Mouse (Mus musculus): ENCODE results near the gene Atg4b. TPM values are rescaled to one million over a fixed set of nuclear protein-coding genes. Genes with fewer than 3 reads are reported as not detected.
A peak's percentile ranks its signal among the peaks of the same experiment; 100 is the strongest.

The Atg4b gene
- 85.6 and 92.4 TPM in 2 replicates for polyA plus RNA-seq (2016; fragmentation: Nextera tagmentation; extraction: Ambion mirVana)

GRCm38 (mm10) chr1:93751290-93751689, at the start of gene Atg4b:
TSS of gene Atg4b (plus strand) at chr1:93751500.
- 81% methylated on average over 6 of the region's 6 CpGs for WGBS
- H3K4me1 ChIP-seq, result peaks cover 23% of the 10 kb centered on the region
- H3K4me3 ChIP-seq, result no peak within 1 kb of the TSS
- peaks cover 30% of the 10 kb centered on the region for H3K36me3 ChIP-seq
- H3K27me3 ChIP-seq (ENCODE audit: low read depth, poor library complexity, severe bottlenecking), result no peaks in the 10 kb centered on the region
- DNase-seq (ENCODE audit: low spot score), result no peak
- H3K9me3 ChIP-seq (replicated peaks), result no peaks in the 10 kb centered on the region
- no peak within 1 kb of the TSS for H3K27ac ChIP-seq (replicated peaks)

DNA sequence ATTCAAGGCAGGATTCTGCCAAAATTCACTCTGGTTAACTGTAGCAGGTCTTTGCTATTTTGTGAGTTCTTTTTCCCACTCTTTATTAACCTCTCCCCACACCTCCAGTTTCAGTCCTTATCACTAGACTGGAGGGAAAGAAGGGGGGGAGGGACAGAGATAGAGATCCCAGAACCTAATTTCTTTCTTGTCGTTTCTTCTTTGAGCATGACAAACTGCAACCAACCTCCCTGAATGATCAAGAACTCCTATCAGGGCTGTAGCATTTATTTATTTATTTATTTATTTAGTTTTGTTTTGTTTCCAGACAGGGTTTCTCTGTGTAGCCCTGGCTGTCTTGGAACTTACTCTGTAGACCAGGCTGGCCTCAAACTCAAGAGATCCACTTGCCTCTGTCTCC, 49.2 kb upstream of the Atg4b start:
- WGBS, result 90% methylated on average over 1 of the region's 1 CpGs
- Histone ChIP-seq H3K4me1 (no peaks in the 10 kb centered on the region), H3K9me3 (replicated peaks) (no peaks in the 10 kb centered on the region), H3K4me3 (no peak overlapping the region), H3K36me3 (peaks cover 26% of the 10 kb centered on the region), H3K27ac (replicated peaks) (no peak overlapping the region), H3K27me3 (ENCODE audit: low read depth, poor library complexity, severe bottlenecking) (no peaks in the 10 kb centered on the region)
- DNase-seq (ENCODE audit: low spot score), result no peak

DNA sequence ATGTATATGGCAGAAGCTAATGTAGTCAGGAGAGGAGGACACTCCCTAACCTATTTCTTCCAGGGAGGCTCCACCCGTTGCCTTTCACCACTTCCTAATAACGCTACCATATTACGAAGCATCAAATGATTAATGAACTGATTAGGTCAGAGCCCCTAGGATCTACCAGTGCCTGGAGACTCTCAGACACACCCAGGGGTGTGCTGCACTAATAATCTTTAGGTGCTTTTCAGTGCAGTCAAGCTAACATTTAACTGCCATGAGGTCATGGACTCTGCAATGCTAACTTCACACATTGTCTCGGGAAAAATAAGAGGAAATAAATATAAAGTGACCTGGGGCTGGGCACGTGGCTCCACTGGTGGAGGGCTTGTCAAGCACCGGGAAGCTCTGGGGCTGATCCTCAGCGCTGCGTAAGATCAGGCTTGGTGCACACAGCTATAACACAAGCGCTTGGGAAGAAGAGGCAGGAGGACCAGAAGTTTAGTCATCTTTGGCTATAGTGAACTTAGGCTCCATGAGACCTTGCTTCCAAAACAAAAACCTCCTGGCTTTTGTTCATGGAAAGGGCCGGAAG, 47.7 kb upstream of the Atg4b start:
- Histone ChIP-seq H3K27ac (replicated peaks) (no peak overlapping the region), H3K4me1 (no peaks in the 10 kb centered on the region), H3K9me3 (replicated peaks) (no peaks in the 10 kb centered on the region), H3K27me3 (ENCODE audit: low read depth, poor library complexity, severe bottlenecking) (no peaks in the 10 kb centered on the region), H3K36me3 (peaks cover 26% of the 10 kb centered on the region), H3K4me3 (no peak overlapping the region)
- 91% methylated on average over 10 of the region's 10 CpGs for WGBS
- DNase-seq (ENCODE audit: low spot score), result no peak

- Histone ChIP-seq H3K36me3 (peaks cover 26% of the 10 kb centered on the region), H3K9me3 (replicated peaks) (no peaks in the 10 kb centered on the region), H3K4me1 (no peaks in the 10 kb centered on the region), H3K27me3 (ENCODE audit: low read depth, poor library complexity, severe bottlenecking) (no peaks in the 10 kb centered on the region), H3K27ac (replicated peaks) (no peak overlapping the region), H3K4me3 (no peak overlapping the region)
- 91% methylated on average over 9 of the region's 9 CpGs for WGBS
- DNase-seq (ENCODE audit: low spot score), result no peak
Measured at GRCm38 (mm10) chr1:93704341-93704740, 47.0 kb upstream of the Atg4b start.

GRCm38 (mm10) chr1:93705389-93705788, 45.9 kb upstream of the Atg4b start:
- Histone ChIP-seq H3K36me3 (peaks cover 26% of the 10 kb centered on the region), H3K9me3 (replicated peaks) (no peaks in the 10 kb centered on the region), H3K4me3 (no peak overlapping the region), H3K27me3 (ENCODE audit: low read depth, poor library complexity, severe bottlenecking) (no peaks in the 10 kb centered on the region), H3K4me1 (no peaks in the 10 kb centered on the region), H3K27ac (replicated peaks) (no peak overlapping the region)
- no peak for DNase-seq (ENCODE audit: low spot score)
- WGBS, result 76% methylated on average over 3 of the region's 3 CpGs

GRCm38 (mm10) chr1:93716166-93716565, 35.1 kb upstream of the Atg4b start:
- H3K27ac ChIP-seq (replicated peaks), result no peak overlapping the region
- H3K36me3 ChIP-seq, result peaks cover 35% of the 10 kb centered on the region
- H3K27me3 ChIP-seq (ENCODE audit: low read depth, poor library complexity, severe bottlenecking), result no peaks in the 10 kb centered on the region
- 84% methylated on average over 2 of the region's 2 CpGs for WGBS
- no peak for DNase-seq (ENCODE audit: low spot score)
- H3K4me1 ChIP-seq, result no peaks in the 10 kb centered on the region
- no peaks in the 10 kb centered on the region for H3K9me3 ChIP-seq (replicated peaks)
- H3K4me3 ChIP-seq, result no peak overlapping the region

DNA sequence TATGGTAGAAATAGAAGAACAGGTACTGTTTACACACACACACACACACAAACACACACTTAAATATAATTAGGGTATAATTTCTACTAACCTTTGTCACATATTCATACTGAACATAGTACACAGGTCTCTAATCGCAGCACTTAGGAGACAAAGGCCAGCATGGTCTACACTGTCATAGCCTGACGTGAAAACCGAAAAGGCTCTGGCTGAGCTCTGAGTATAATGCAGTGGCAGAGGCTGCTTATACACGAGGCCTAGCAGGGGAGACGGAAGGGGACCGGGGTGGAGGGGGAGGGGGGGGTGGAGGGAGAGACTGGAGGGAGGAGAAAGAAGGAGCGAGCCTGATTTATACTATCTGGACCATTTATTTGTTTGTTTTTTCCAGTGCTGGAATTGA, 29.7 kb upstream of the Atg4b start:
- Histone ChIP-seq H3K4me1 (no peaks in the 10 kb centered on the region), H3K36me3 (peaks cover 30% of the 10 kb centered on the region), H3K27me3 (ENCODE audit: low read depth, poor library complexity, severe bottlenecking) (no peaks in the 10 kb centered on the region), H3K9me3 (replicated peaks) (no peaks in the 10 kb centered on the region), H3K4me3 (no peak overlapping the region), H3K27ac (replicated peaks) (no peak overlapping the region)
- DNase-seq (ENCODE audit: low spot score), result no peak
- 81% methylated on average over 7 of the region's 7 CpGs for WGBS

- Histone ChIP-seq H3K27ac (replicated peaks) (no peak overlapping the region), H3K27me3 (ENCODE audit: low read depth, poor library complexity, severe bottlenecking) (no peaks in the 10 kb centered on the region), H3K4me3 (no peak overlapping the region), H3K9me3 (replicated peaks) (no peaks in the 10 kb centered on the region), H3K4me1 (no peaks in the 10 kb centered on the region), H3K36me3 (peaks cover 23% of the 10 kb centered on the region)
- DNase-seq (ENCODE audit: low spot score), result no peak
- 89% methylated on average over 3 of the region's 3 CpGs for WGBS
Measured at GRCm38 (mm10) chr1:93724623-93725022, 26.7 kb upstream of the Atg4b start.

- H3K27ac ChIP-seq (replicated peaks), result no peak overlapping the region
- DNase-seq (ENCODE audit: low spot score), result no peak
- H3K4me3 ChIP-seq, result no peak overlapping the region
- WGBS, result 89% methylated on average over 5 of the region's 5 CpGs
- no peaks in the 10 kb centered on the region for H3K27me3 ChIP-seq (ENCODE audit: low read depth, poor library complexity, severe bottlenecking)
- H3K4me1 ChIP-seq, result no peaks in the 10 kb centered on the region
- H3K36me3 ChIP-seq, result peaks cover 23% of the 10 kb centered on the region
- H3K9me3 ChIP-seq (replicated peaks), result no peaks in the 10 kb centered on the region
Measured at GRCm38 (mm10) chr1:93725665-93726064, 25.6 kb upstream of the Atg4b start.

- Histone ChIP-seq H3K4me3 (no peak overlapping the region), H3K9me3 (replicated peaks) (no peaks in the 10 kb centered on the region), H3K36me3 (peaks cover 23% of the 10 kb centered on the region), H3K27me3 (ENCODE audit: low read depth, poor library complexity, severe bottlenecking) (no peaks in the 10 kb centered on the region), H3K27ac (replicated peaks) (no peak overlapping the region), H3K4me1 (peaks cover 4% of the 10 kb centered on the region)
- WGBS, result 90% methylated on average over 3 of the region's 3 CpGs
- no peak for DNase-seq (ENCODE audit: low spot score)
Measured at GRCm38 (mm10) chr1:93726116-93726515, 25.2 kb upstream of the Atg4b start.

DNA sequence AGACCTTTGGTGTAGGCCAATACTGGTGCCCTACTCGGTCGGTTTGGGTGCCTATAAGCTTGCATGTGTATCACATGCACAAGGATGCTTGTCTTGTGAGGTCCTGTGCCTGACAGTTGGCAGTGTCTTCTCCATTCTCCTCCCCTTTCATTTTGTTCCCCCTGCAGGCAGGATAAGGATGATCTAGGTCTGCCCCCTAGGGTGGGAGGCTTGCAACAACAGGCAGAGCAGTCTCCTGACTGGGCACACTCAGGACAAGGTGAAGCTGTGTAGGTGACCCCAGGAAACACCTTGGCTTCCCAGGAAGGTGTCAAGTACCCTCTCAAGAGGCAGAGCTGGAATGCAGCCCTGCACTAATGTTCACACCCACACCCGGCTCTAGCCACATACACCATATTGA, 24.3 kb upstream of the Atg4b start:
- Histone ChIP-seq H3K36me3 (peaks cover 23% of the 10 kb centered on the region), H3K27ac (replicated peaks) (no peak overlapping the region), H3K9me3 (replicated peaks) (no peaks in the 10 kb centered on the region), H3K4me3 (no peak overlapping the region), H3K27me3 (ENCODE audit: low read depth, poor library complexity, severe bottlenecking) (no peaks in the 10 kb centered on the region), H3K4me1 (peaks cover 12% of the 10 kb centered on the region)
- DNase-seq (ENCODE audit: low spot score), result peak; percentile 44
- WGBS, result 70% methylated on average over 3 of the region's 3 CpGs

GRCm38 (mm10) chr1:93731103-93731502, 20.2 kb upstream of the Atg4b start:
- Histone ChIP-seq H3K4me3 (no peak overlapping the region), H3K4me1 (peaks cover 23% of the 10 kb centered on the region), H3K9me3 (replicated peaks) (no peaks in the 10 kb centered on the region), H3K36me3 (peaks cover 5% of the 10 kb centered on the region; the same call in 1 of the 2 replicates), H3K27me3 (ENCODE audit: low read depth, poor library complexity, severe bottlenecking) (no peaks in the 10 kb centered on the region), H3K27ac (replicated peaks) (peak overlapping the region; percentile 59; the same call in 1 of the 2 replicates)
- no peak for DNase-seq (ENCODE audit: low spot score)
- 90% methylated on average over 5 of the region's 5 CpGs for WGBS

DNA sequence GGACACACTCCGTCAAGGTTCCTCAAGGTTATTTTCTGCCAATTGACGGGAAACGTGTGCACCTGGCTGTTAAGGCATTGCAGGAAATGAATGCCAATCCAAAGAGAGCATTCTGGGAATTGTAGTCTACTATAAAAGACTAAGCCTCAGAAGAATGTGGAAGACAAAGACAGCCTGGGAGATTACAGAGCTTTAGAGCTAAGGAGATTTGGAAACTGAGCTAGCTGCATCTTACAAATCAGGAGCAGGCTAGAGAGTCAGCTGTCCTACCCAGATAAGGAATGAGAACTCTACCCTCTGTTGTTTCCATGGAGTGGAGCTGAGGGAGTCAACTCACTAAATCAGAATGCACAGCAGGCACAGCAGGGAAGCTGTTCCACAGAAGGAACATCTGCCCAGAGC, 19.4 kb upstream of the Atg4b start:
- Histone ChIP-seq H3K36me3 (peaks cover 5% of the 10 kb centered on the region; the same call in 1 of the 2 replicates), H3K27me3 (ENCODE audit: low read depth, poor library complexity, severe bottlenecking) (no peaks in the 10 kb centered on the region), H3K27ac (replicated peaks) (peak overlapping the region; percentile 77), H3K9me3 (replicated peaks) (no peaks in the 10 kb centered on the region), H3K4me3 (peak overlapping the region; percentile 0; the same call in 1 of the 2 replicates), H3K4me1 (peaks cover 23% of the 10 kb centered on the region)
- peak; percentile 39 for DNase-seq (ENCODE audit: low spot score)
- 6% methylated on average over 3 of the region's 3 CpGs for WGBS
